Mouse (Mus musculus) liver, embryonic 14.5 days (tissue): ENCODE measurements around the gene Hist1h2ac. TPM values are rescaled to one million over a fixed set of nuclear protein-coding genes. Genes with fewer than 3 reads are reported as not detected.

Experiments used
- ATAC-seq: fragments of 200-750 bp; cut with Nextera tagmentation; 2 replicates; pipeline ENCODE4 v1.8.0; 2017; ENCODE audit warnings: moderate number of reproducible peaks, mild to moderate bottlenecking, moderate library complexity; ENCODE audit not compliant: insufficient read depth
- DNase-seq, 3 experiments: peaks; one replicate each; pipeline ENCODE4 v3.0.0-alpha.2; 2012 to 2013; ENCODE audit warnings: low read depth in 3 of 3, low spot score in 3 of 3
- H3K27ac ChIP-seq: fragments of 300-500 bp; sonication (generic); 2 replicates; pipeline ENCODE4 v1.5.1; 2014; ENCODE audit warnings: moderate library complexity, mild to moderate bottlenecking, control low read depth, inconsistent platforms
- H3K27me3 ChIP-seq: fragments of 300-500 bp; sonication (generic); 2 replicates; pipeline ENCODE4 v1.6.1; 2014; ENCODE audit warnings: mild to moderate bottlenecking, low read length, moderate library complexity; ENCODE audit not compliant: control insufficient read depth, insufficient read depth
- H3K36me3 ChIP-seq: fragments of 300-500 bp; sonication (generic); replicated peaks from 2 replicates; pipeline ENCODE4 v1.6.1; 2014; ENCODE audit warnings: low read depth; ENCODE audit not compliant: control insufficient read depth, insufficient read depth
- H3K4me1 ChIP-seq, 2 experiments: fragments of 200-500 bp in 1 of 2; fragments of 300-500 bp in 1 of 2; sonication (generic) in 1 of 2; replicated peaks; 2 replicates each; pipeline ENCODE4 v1.6.1; 2012 to 2014; ENCODE audit warnings: antibody characterized with exemption in 1 of 2, inconsistent platforms in 1 of 2, low read length in 1 of 2; ENCODE audit not compliant: control insufficient read depth in 2 of 2, insufficient read depth in 2 of 2
- H3K4me2 ChIP-seq: fragments of 300-500 bp; sonication (generic); 2 replicates; pipeline ENCODE4 v1.6.1; 2014; ENCODE audit warnings: low read depth, mild to moderate bottlenecking, control low read depth, moderate library complexity
- H3K4me3 ChIP-seq, 2 experiments: fragments of 200-500 bp in 1 of 2; fragments of 300-500 bp in 1 of 2; sonication (generic) in 1 of 2; 2 replicates each; pipeline ENCODE4 v1.5.1; 2012 to 2014; ENCODE audit warnings: low read depth in 2 of 2, low read length in 2 of 2, mild to moderate bottlenecking in 2 of 2, control low read depth in 1 of 2, inconsistent platforms in 1 of 2, moderate library complexity in 1 of 2; ENCODE audit not compliant: insufficient read depth in 1 of 2
- H3K9ac ChIP-seq: fragments of 300-500 bp; sonication (generic); replicated peaks from 2 replicates; pipeline ENCODE4 v1.6.1; 2014; ENCODE audit warnings: mild to moderate bottlenecking, control low read depth, moderate library complexity
- H3K9me3 ChIP-seq: fragments of 300-500 bp; sonication (generic); 2 replicates; pipeline ENCODE4 v1.6.1; 2016; ENCODE audit warnings: low read length, mixed read lengths; ENCODE audit not compliant: control insufficient read depth
- CTCF ChIP-seq: IDR thresholded peaks from 2 replicates; pipeline ENCODE4 v1.5.1; 2016; ENCODE audit warnings: antibody characterized with exemption, low read depth, control low read depth
- EP300 ChIP-seq: IDR thresholded peaks from 2 replicates; pipeline ENCODE4 v1.6.1; 2016; ENCODE audit warnings: antibody characterized with exemption, low read depth
- WGBS: fragments of 180-500 bp; shearing (Covaris S2); extraction: QIAGEN DNeasy Blood & Tissue Kit; methylation state at CpG from one replicate; pipeline ENCODE4 v1.1.7; 2014; ENCODE audit not compliant: insufficient replicate concordance; 5-methylcytosine and 5-hydroxymethylcytosine counted together
- microRNA-seq: library from miRNA; unstranded; fragments of <30 nt; microRNA quantifications from one replicate; pipeline ENCODE4, GENCODE M21; 2016
- polyA plus RNA-seq, 2 experiments: library from polyadenylated mRNA; depleted of rRNA in 1 of 2; stranded (reverse) in 1 of 2; unstranded in 1 of 2; fragments of >200 nt; fragmentation: Nextera tagmentation in 1 of 2; extraction: Ambion mirVana in 1 of 2; gene quantifications; 2 replicates each; pipeline versions ENCODE4 v1.2.1 to v1.2.3; 2012 to 2014

The Hist1h2ac gene
- polyA plus RNA-seq, 2 experiments = 1.3 to 1.5 TPM

DNA sequence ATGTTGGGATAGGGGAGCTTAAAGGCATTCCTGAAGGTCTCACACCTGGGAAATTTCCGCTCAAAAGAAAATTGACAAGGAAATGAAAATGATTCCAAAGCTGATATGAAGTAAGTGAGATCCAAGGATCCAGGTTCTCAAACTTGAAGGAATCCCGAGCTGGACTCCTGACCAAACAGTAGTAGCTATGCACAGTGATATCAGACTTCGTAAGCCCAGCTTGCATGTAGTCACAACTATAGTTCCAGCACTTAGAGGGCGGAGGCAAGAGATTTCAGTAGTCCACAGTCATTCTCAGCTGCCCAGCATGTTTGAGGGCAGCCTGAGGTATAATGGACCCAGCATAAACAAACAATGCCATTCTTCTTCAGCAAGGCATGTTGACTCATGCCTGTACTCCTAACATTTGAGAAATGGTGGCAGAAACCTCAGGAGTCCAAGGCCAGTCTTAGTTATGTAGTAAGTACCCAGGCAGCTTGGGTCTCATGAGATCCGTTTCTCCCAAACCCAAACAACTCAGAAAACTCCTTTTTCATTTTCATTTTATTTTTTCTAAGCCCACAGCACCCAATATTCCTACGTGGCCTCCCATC, 1.7 kb downstream of the Hist1h2ac start:
- 61% methylated on average over 6 of the region's 6 CpGs for WGBS
- Histone ChIP-seq H3K36me3 (no peaks in the 10 kb centered on the region), H3K4me2 (peak overlapping the region; percentile 80), H3K27me3 (no peaks in the 10 kb centered on the region), H3K4me1 (peaks cover 14 to 30% of the 10 kb centered on the region in 2 experiments), H3K27ac (peak overlapping the region; percentile 98), H3K4me3 (peak overlapping the region; percentile 7 to 66), H3K9me3 (no peaks in the 10 kb centered on the region), H3K9ac (peak overlapping the region; percentile 95)
- DNase-seq = no peak
- ATAC-seq = no peak
- no peak for TF ChIP-seq EP300
- no peak for TF ChIP-seq CTCF

DNA sequence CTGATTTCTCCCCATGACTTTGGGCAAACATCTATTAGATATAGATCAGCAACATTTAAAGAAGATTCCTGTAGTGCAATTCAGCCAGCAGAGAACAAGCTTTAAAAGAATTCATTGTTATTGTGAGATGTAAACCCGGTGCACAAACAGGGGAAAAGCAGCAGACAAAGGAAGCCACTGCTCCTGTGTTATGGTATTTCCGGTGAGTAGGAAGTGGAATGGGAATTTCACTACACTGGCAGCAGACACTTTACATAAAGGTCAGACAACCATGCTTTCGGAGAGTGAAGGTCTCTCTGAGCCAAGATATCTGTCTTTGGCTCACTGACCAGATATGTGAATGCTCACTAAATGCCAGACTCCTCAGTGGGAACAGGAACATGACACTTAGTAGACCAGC, 21.2 kb downstream of the Hist1h2ac start:
- DNase-seq = no peak
- Histone ChIP-seq H3K9me3 (no peaks in the 10 kb centered on the region), H3K4me1 (no peaks in the 10 kb centered on the region), H3K36me3 (no peaks in the 10 kb centered on the region), H3K4me3 (no peak overlapping the region), H3K27ac (no peak overlapping the region), H3K9ac (no peak overlapping the region), H3K4me2 (no peak overlapping the region), H3K27me3 (no peaks in the 10 kb centered on the region)
- TF ChIP-seq EP300 (no peak), CTCF (no peak)
- no peak for ATAC-seq
- 45% methylated on average over 3 of the region's 3 CpGs for WGBS

- ATAC-seq (no peak), DNase-seq (no peak)
- TF ChIP-seq EP300 (no peak), CTCF (no peak)
- H3K27ac ChIP-seq = no peak overlapping the region
- H3K9me3 ChIP-seq = no peaks in the 10 kb centered on the region
- H3K9ac ChIP-seq = no peak overlapping the region
- no peak overlapping the region for H3K4me3 ChIP-seq
- no peaks in the 10 kb centered on the region for H3K36me3 ChIP-seq
- H3K27me3 ChIP-seq = no peaks in the 10 kb centered on the region
- WGBS = 53% methylated on average over 6 of the region's 6 CpGs
- H3K4me2 ChIP-seq = no peak overlapping the region
- no peaks in the 10 kb centered on the region for H3K4me1 ChIP-seq
Measured at GRCm38 (mm10) chr13:23659636-23660366, 23.9 kb downstream of the Hist1h2ac start.

Small RNA genes within 50 kb of the gene (microRNA-seq; reads per million reads assigned to microRNA genes)
- not detected for gene Gm44350

Other genes starting within 250 kb of the Hist1h2ac start
Only the 30 nearest of the 36 such genes appear.
- 375 and 609 TPM in 2 replicates for gene Hist1h2af, start 150.0 kb downstream of the Hist1h2ac start, polyA plus RNA-seq (2012; rRNA removed)
- 14.2 and 17.4 TPM in 2 replicates for gene Hist1h2af, start 150.0 kb downstream of the Hist1h2ac start, polyA plus RNA-seq (2014; fragmentation: Nextera tagmentation; extraction: Ambion mirVana)
- 48.1 and 52.5 TPM in 2 replicates for gene Hist1h3g, start 148.5 kb downstream of the Hist1h2ac start, polyA plus RNA-seq (2012; rRNA removed)
- gene Hist1h3g, start 148.5 kb downstream of the Hist1h2ac start, polyA plus RNA-seq (2014; fragmentation: Nextera tagmentation; extraction: Ambion mirVana) = 8.6 and 9.6 TPM in 2 replicates
- gene Hist1h2bh, start 140.6 kb downstream of the Hist1h2ac start, polyA plus RNA-seq (2012; rRNA removed) = 6.7 and 8.7 TPM in 2 replicates
- 1.2 and 1.4 TPM in 2 replicates for gene Hist1h2bh, start 140.6 kb downstream of the Hist1h2ac start, polyA plus RNA-seq (2014; fragmentation: Nextera tagmentation; extraction: Ambion mirVana)
- gene Hist1h3f, start 139.9 kb downstream of the Hist1h2ac start, polyA plus RNA-seq (2012; rRNA removed) = 5.1 and 13.6 TPM in 2 replicates
- 1.00 and 1.1 TPM in 2 replicates for gene Hist1h3f, start 139.9 kb downstream of the Hist1h2ac start, polyA plus RNA-seq (2014; fragmentation: Nextera tagmentation; extraction: Ambion mirVana)
- gene Hist1h4f, start 132.3 kb downstream of the Hist1h2ac start, polyA plus RNA-seq (2012; rRNA removed) = 4.9 and 17.8 TPM in 2 replicates
- gene Hist1h4f, start 132.3 kb downstream of the Hist1h2ac start, polyA plus RNA-seq (2014; fragmentation: Nextera tagmentation; extraction: Ambion mirVana) = 0.75 and 1.6 TPM in 2 replicates
- gene Hist1h1d, start 130.7 kb downstream of the Hist1h2ac start, polyA plus RNA-seq (2012; rRNA removed) = 0.54 and 0.70 TPM in 2 replicates
- gene Hist1h1d, start 130.7 kb downstream of the Hist1h2ac start, polyA plus RNA-seq (2014; fragmentation: Nextera tagmentation; extraction: Ambion mirVana) = 1.2 and 1.6 TPM in 2 replicates
- gene Hist1h3e, start 121.6 kb downstream of the Hist1h2ac start, polyA plus RNA-seq (2012; rRNA removed) = 25.4 and 53.3 TPM in 2 replicates
- gene Hist1h3e, start 121.6 kb downstream of the Hist1h2ac start, polyA plus RNA-seq (2014; fragmentation: Nextera tagmentation; extraction: Ambion mirVana) = 3.9 and 5.1 TPM in 2 replicates
- 10.8 and 14.3 TPM in 2 replicates for gene Hist1h2ae, start 112.7 kb downstream of the Hist1h2ac start, polyA plus RNA-seq (2012; rRNA removed)
- gene Hist1h2ae, start 112.7 kb downstream of the Hist1h2ac start, polyA plus RNA-seq (2014; fragmentation: Nextera tagmentation; extraction: Ambion mirVana) = 150 and 151 TPM in 2 replicates
- gene Hist1h2bg, start 112.6 kb downstream of the Hist1h2ac start, polyA plus RNA-seq (2012; rRNA removed) = 42.1 and 55.9 TPM in 2 replicates
- 6.9 and 10.2 TPM in 2 replicates for gene Hist1h2bg, start 112.6 kb downstream of the Hist1h2ac start, polyA plus RNA-seq (2014; fragmentation: Nextera tagmentation; extraction: Ambion mirVana)
- 15.9 and 35.2 TPM in 2 replicates for gene Hist1h2bf, start 109.8 kb downstream of the Hist1h2ac start, polyA plus RNA-seq (2012; rRNA removed)
- 3.4 and 4.4 TPM in 2 replicates for gene Hist1h2bf, start 109.8 kb downstream of the Hist1h2ac start, polyA plus RNA-seq (2014; fragmentation: Nextera tagmentation; extraction: Ambion mirVana)
- gene Hist1h2ad, start 109.6 kb downstream of the Hist1h2ac start, polyA plus RNA-seq (2012; rRNA removed) = 10.4 and 25.5 TPM in 2 replicates
- 4.7 and 5.1 TPM in 2 replicates for gene Hist1h2ad, start 109.6 kb downstream of the Hist1h2ac start, polyA plus RNA-seq (2014; fragmentation: Nextera tagmentation; extraction: Ambion mirVana)
- 20.4 and 27.3 TPM in 2 replicates for gene Hist1h3d, start 108.2 kb downstream of the Hist1h2ac start, polyA plus RNA-seq (2012; rRNA removed)
- 7.1 and 7.2 TPM in 2 replicates for gene Hist1h3d, start 108.2 kb downstream of the Hist1h2ac start, polyA plus RNA-seq (2014; fragmentation: Nextera tagmentation; extraction: Ambion mirVana)
- 8.6 and 12.8 TPM in 2 replicates for gene Hist1h4d, start 102.3 kb downstream of the Hist1h2ac start, polyA plus RNA-seq (2012; rRNA removed)
- 152 and 155 TPM in 2 replicates for gene Hist1h4d, start 102.3 kb downstream of the Hist1h2ac start, polyA plus RNA-seq (2014; fragmentation: Nextera tagmentation; extraction: Ambion mirVana)
- gene Hist1h2be, start 62.8 kb downstream of the Hist1h2ac start, polyA plus RNA-seq (2012; rRNA removed) = 2.8 and 3.3 TPM in 2 replicates
- 0.95 and 1.3 TPM in 2 replicates for gene Hist1h2be, start 62.8 kb downstream of the Hist1h2ac start, polyA plus RNA-seq (2014; fragmentation: Nextera tagmentation; extraction: Ambion mirVana)
- 6.3 and 8.0 TPM in 2 replicates for gene Hist1h1e, start 61.4 kb downstream of the Hist1h2ac start, polyA plus RNA-seq (2012; rRNA removed)
- 23.1 and 24.4 TPM in 2 replicates for gene Hist1h1e, start 61.4 kb downstream of the Hist1h2ac start, polyA plus RNA-seq (2014; fragmentation: Nextera tagmentation; extraction: Ambion mirVana)
- 67.1 and 79.7 TPM in 2 replicates for gene Hist1h2bc, start 251 bp upstream of the Hist1h2ac start, polyA plus RNA-seq (2012; rRNA removed)
- gene Hist1h2bc, start 251 bp upstream of the Hist1h2ac start, polyA plus RNA-seq (2014; fragmentation: Nextera tagmentation; extraction: Ambion mirVana) = 104 and 106 TPM in 2 replicates
- gene Hist1h1t, start 11.9 kb upstream of the Hist1h2ac start, polyA plus RNA-seq (2012; rRNA removed) = 0.13 TPM in 1 of 2 replicates, not detected in the other
- gene Hist1h1t, start 11.9 kb upstream of the Hist1h2ac start, polyA plus RNA-seq (2014; fragmentation: Nextera tagmentation; extraction: Ambion mirVana) = not detected in 2 replicates
- 3.5 and 6.2 TPM in 2 replicates for gene Hist1h4c, start 14.5 kb upstream of the Hist1h2ac start, polyA plus RNA-seq (2012; rRNA removed)
- gene Hist1h4c, start 14.5 kb upstream of the Hist1h2ac start, polyA plus RNA-seq (2014; fragmentation: Nextera tagmentation; extraction: Ambion mirVana) = 8.5 and 10.1 TPM in 2 replicates
- 2.8 and 3.4 TPM in 2 replicates for gene Hfe, start 26.9 kb upstream of the Hist1h2ac start, polyA plus RNA-seq (2012; rRNA removed)
- gene Hfe, start 26.9 kb upstream of the Hist1h2ac start, polyA plus RNA-seq (2014; fragmentation: Nextera tagmentation; extraction: Ambion mirVana) = 10.8 and 12.2 TPM in 2 replicates
- gene Hist1h1c, start 54.9 kb upstream of the Hist1h2ac start, polyA plus RNA-seq (2012; rRNA removed) = 37.4 and 46.8 TPM in 2 replicates
- 72.5 and 86.6 TPM in 2 replicates for gene Hist1h1c, start 54.9 kb upstream of the Hist1h2ac start, polyA plus RNA-seq (2014; fragmentation: Nextera tagmentation; extraction: Ambion mirVana)
- gene Hist1h3c, start 61.7 kb upstream of the Hist1h2ac start, polyA plus RNA-seq (2012; rRNA removed) = 48.5 and 88.2 TPM in 2 replicates
- gene Hist1h3c, start 61.7 kb upstream of the Hist1h2ac start, polyA plus RNA-seq (2014; fragmentation: Nextera tagmentation; extraction: Ambion mirVana) = 3.6 and 5.7 TPM in 2 replicates
- 20.0 and 34.0 TPM in 2 replicates for gene Hist1h2bb, start 62.8 kb upstream of the Hist1h2ac start, polyA plus RNA-seq (2012; rRNA removed)
- gene Hist1h2bb, start 62.8 kb upstream of the Hist1h2ac start, polyA plus RNA-seq (2014; fragmentation: Nextera tagmentation; extraction: Ambion mirVana) = 2.6 and 3.5 TPM in 2 replicates
- gene Hist1h2ab, start 67.2 kb upstream of the Hist1h2ac start, polyA plus RNA-seq (2012; rRNA removed) = 45.2 and 45.3 TPM in 2 replicates
- 70.4 and 74.8 TPM in 2 replicates for gene Hist1h2ab, start 67.2 kb upstream of the Hist1h2ac start, polyA plus RNA-seq (2014; fragmentation: Nextera tagmentation; extraction: Ambion mirVana)
- gene Hist1h3b, start 68.3 kb upstream of the Hist1h2ac start, polyA plus RNA-seq (2012; rRNA removed) = 40.0 and 45.7 TPM in 2 replicates
- gene Hist1h3b, start 68.3 kb upstream of the Hist1h2ac start, polyA plus RNA-seq (2014; fragmentation: Nextera tagmentation; extraction: Ambion mirVana) = 8.9 and 11.4 TPM in 2 replicates
- gene Hist1h4b, start 73.1 kb upstream of the Hist1h2ac start, polyA plus RNA-seq (2012; rRNA removed) = 9.2 and 21.6 TPM in 2 replicates
- gene Hist1h4b, start 73.1 kb upstream of the Hist1h2ac start, polyA plus RNA-seq (2014; fragmentation: Nextera tagmentation; extraction: Ambion mirVana) = 4.5 and 5.1 TPM in 2 replicates
- gene Hist1h4a, start 77.3 kb upstream of the Hist1h2ac start, polyA plus RNA-seq (2012; rRNA removed) = 4.3 and 11.8 TPM in 2 replicates
- 0.57 and 0.78 TPM in 2 replicates for gene Hist1h4a, start 77.3 kb upstream of the Hist1h2ac start, polyA plus RNA-seq (2014; fragmentation: Nextera tagmentation; extraction: Ambion mirVana)
- 36.1 and 49.8 TPM in 2 replicates for gene Hist1h3a, start 78.4 kb upstream of the Hist1h2ac start, polyA plus RNA-seq (2012; rRNA removed)
- 5.8 and 7.5 TPM in 2 replicates for gene Hist1h3a, start 78.4 kb upstream of the Hist1h2ac start, polyA plus RNA-seq (2014; fragmentation: Nextera tagmentation; extraction: Ambion mirVana)
- gene Hist1h1a, start 79.7 kb upstream of the Hist1h2ac start, polyA plus RNA-seq (2012; rRNA removed) = 7.6 and 11.9 TPM in 2 replicates
- gene Hist1h1a, start 79.7 kb upstream of the Hist1h2ac start, polyA plus RNA-seq (2014; fragmentation: Nextera tagmentation; extraction: Ambion mirVana) = 6.3 and 7.4 TPM in 2 replicates
- 0.06 TPM in 1 of 2 replicates, not detected in the other for gene Trim38, start 86.0 kb upstream of the Hist1h2ac start, polyA plus RNA-seq (2012; rRNA removed)
- not detected in 2 replicates for gene Trim38, start 86.0 kb upstream of the Hist1h2ac start, polyA plus RNA-seq (2014; fragmentation: Nextera tagmentation; extraction: Ambion mirVana)
- gene Slc17a2, start 123.0 kb upstream of the Hist1h2ac start, polyA plus RNA-seq (2012; rRNA removed) = 1.00 and 1.1 TPM in 2 replicates
- 0.77 and 1.3 TPM in 2 replicates for gene Slc17a2, start 123.0 kb upstream of the Hist1h2ac start, polyA plus RNA-seq (2014; fragmentation: Nextera tagmentation; extraction: Ambion mirVana)